Mouse (Mus musculus): Measurements from ENCODE around the gene Stab2.

DNA sequence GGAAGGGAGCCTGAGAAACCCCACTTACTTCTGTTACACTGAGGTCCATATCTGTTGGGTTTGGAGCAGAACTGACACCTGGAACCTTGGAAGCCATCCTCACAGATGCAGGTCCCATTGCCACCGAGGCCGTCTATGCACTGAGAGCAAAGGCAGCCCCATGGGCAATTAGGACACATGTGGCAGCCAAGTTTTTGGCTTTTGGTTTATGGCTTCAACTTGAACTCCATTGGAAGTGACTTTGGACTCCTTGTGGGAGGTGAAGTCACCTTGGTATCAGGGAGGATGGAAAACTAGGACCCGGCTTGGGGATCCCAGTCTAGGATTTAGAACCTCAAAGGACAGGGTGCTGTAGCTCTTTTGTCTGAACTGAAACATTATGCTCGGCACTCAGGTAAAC, 67.2 kb downstream of the Stab2 start:
- TF ChIP-seq CTCF (conservative IDR thresholded peaks at IDR 0.05; ENCODE audit: low read length), result no peak
- no peak for TF ChIP-seq NANOG (IDR thresholded peaks at IDR 0.05; ENCODE audit: borderline replicate concordance, low read length)
